Mouse (Mus musculus) right cerebral cortex, postnatal 14 days (tissue): ENCODE measurements around the gene Hdhd5.

Experiments used
- DNase-seq: peaks from one replicate; pipeline ENCODE4 v3.0.0; 2022

Hdhd5 gene

GRCm38 (mm10) chr6:120531020-120531965 lies at the start of gene Hdhd5:
Hdhd5 (minus strand) TSS chr6:120531319.
- peak; percentile 97 for DNase-seq

- no peak for DNase-seq
Measured at GRCm38 (mm10) chr6:120580713-120581015, 49.5 kb upstream of the Hdhd5 start.

- peak; percentile 55 for DNase-seq
Measured at GRCm38 (mm10) chr6:120579831-120580712, 49.0 kb upstream of the Hdhd5 start.

- DNase-seq: no peak
Measured at GRCm38 (mm10) chr6:120579110-120579830, 48.2 kb upstream of the Hdhd5 start.

DNA sequence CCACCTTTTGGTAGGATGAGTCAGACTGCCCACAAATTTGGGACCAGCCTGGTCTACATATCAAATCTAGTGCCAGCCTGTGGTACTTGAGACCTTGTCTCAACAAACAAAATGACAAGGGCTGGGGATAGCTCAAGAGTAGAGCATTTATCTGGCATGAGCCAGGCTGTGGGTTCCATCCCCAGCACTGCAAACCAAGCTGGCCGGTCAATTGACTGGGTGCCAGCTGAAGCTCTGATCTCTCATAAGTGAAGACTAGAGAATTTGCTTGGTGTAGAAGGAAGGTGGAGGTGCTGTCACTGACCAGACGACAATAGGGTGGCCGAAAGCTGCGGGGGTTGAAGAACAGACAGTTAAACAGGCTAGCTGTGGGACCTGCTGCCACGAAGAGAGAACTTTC lies 47.4 kb upstream of the Hdhd5 start:
- DNase-seq: no peak

GRCm38 (mm10) chr6:120572372-120572771 lies 41.3 kb upstream of the Hdhd5 start:
- DNase-seq: no peak

DNA sequence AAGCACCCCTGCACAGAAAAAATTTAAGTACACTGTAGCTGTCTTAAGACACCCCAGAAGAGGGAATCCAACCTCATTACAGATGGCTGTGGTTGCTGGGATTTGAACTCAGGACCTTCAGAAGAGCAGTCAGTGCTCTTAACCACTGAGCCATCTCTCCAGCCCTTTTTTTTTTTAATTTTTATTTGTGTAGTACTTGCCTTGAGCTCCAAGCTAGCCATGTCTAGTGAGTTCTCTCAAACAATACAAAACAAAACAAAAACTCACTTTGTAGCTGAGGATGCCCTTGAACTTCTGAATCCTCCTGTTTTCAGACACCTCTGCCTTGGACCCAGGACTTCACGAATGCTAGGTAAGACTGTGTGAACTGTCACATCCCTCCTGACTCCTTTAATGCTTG lies 37.1 kb upstream of the Hdhd5 start:
- DNase-seq: no peak

DNA sequence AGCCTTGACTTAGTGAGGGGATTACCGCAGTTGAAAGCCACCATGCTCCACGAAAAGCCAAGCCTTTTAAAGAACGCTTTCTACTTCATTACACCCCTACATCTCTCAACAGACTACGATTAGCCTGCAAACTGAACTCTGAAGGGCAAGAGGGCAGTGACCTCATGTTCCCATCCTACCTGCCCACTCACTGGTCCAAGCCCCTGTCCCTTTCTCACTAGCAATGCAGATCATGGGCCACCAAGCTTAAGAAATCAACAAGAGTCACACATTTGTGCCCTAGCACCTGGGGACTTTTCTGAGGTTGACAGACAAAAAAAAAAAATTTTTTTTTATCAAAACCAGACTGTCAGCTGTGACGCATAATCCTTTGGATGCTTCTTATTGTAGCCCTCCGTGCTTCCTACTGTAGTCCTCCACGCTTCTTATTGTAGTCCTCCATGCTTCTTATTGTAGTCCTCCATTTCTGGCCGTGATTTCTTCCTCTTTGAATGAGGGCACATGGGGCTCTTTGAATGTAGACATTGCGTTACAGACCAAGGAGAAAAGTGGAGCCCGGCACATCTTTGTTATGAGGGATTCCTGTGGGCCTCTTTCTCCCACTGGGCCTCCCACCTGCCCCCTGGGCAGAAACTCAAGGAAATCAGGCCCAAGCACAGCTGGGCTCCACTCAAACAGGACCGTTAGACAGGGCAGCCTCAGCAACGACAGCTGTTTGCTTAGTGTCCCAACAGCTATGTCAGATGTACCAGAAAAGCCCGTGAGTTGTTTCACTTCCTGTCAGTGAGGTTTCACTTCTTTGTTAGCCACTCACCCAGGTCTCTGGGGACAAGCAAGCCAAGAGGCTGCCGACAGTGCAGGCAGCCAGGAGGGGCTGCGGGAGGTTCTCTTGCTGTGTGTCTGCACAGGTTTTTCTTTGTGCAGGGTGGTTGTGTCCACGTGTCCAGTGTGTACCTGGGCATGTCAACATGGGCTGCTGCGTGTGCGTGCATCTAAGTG lies 36.1 kb upstream of the Hdhd5 start:
- DNase-seq: no peak

GRCm38 (mm10) chr6:120556641-120557040 lies 25.5 kb upstream of the Hdhd5 start:
- no peak for DNase-seq

DNA sequence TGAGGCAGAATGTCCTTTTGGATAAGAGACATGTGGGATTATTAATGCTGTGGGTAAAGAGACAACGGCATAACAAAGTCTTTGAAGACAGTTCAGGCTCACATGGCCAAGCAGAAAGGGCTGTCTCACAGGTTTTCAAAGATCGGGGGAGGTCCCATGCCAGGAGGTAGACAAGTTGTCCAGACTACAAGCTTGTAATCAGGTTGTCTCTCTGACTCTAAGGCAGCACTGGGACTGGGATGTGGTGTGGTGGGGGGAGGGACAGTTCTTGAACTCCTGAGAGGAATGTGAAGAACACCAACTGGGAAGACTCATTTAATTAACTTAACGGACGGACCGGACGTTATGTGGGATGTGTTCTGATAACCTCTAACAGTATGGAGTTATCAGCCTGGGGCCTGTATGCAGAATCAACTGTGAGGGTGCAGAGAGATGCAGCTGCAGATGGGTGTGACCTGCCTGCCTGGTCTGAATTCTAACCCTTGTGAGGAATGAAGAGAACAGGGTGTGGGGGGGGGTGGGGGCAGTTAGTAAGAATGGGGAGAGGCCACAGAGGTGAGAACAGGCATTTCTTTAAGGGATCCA lies 25.0 kb upstream of the Hdhd5 start:
- no peak for DNase-seq

GRCm38 (mm10) chr6:120555152-120555551 lies 24.0 kb upstream of the Hdhd5 start:
- no peak for DNase-seq

GRCm38 (mm10) chr6:120550173-120550572 lies 19.1 kb upstream of the Hdhd5 start:
- DNase-seq: no peak

- DNase-seq: no peak
Measured at GRCm38 (mm10) chr6:120548581-120548980, 17.5 kb upstream of the Hdhd5 start.

DNA sequence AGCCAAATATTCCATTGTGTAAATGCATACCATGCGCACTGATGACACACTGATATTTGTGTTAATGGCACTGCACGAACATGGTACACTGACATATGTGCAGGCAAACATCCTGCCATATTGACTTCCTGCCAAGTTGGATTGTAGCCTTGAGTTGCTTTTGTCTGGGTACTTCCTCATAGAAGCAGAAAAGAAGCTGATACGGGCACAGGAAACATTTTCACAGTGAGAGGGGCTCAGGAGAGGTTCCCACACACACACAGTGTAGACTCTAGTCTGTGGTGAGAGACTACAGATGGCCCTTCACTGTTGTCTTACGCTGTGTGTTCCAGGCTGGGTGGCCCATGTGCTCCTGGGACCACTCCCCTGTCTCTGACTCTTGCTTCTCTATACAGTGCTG lies 15.9 kb upstream of the Hdhd5 start:
- DNase-seq: no peak

DNA sequence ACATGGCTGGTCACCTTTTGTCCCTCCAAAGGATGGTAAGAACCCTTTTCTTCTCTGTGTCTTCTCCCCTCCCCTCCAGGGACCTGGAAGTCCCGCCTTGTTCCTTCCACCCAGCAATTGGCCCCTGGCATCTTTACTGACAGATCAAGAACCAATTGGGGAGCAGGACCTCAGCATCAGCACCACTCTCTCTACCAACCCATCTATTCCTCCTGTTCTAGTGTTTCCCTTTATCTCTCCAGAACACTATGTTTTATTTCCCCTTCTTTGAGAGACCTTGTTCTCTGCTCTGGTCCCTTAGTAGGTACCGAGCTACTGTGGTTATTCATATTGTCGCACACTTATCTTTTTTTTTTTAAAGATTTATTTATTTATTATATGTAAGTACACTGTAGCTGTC lies 15.2 kb upstream of the Hdhd5 start:
- no peak for DNase-seq

DNA sequence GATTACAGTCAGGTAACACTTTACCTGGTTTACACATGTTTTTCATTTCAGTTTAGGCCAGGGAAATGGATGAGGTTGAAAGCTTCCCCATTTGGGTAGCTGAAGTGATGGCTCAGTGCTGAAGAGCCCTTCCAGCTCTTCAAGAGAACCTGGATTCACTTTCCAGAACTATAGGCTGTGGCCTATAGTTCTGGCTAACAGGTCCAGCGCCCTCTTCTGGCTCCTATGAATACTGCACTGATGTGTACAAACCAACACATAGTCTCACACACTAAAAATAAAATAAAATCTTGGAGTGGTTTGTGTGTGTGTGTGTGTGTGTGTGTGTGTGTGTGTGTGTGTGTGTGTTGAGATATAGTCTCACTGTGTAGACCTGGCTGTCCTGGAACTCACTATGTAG lies 10.9 kb upstream of the Hdhd5 start:
- DNase-seq: no peak

- no peak for DNase-seq
Measured at GRCm38 (mm10) chr6:120541386-120541785, 10.3 kb upstream of the Hdhd5 start.

GRCm38 (mm10) chr6:120539781-120540231 lies 8.7 kb upstream of the Hdhd5 start:
- no peak for DNase-seq

- peak; percentile 68 for DNase-seq
Measured at GRCm38 (mm10) chr6:120539132-120539759, 8.1 kb upstream of the Hdhd5 start.

DNA sequence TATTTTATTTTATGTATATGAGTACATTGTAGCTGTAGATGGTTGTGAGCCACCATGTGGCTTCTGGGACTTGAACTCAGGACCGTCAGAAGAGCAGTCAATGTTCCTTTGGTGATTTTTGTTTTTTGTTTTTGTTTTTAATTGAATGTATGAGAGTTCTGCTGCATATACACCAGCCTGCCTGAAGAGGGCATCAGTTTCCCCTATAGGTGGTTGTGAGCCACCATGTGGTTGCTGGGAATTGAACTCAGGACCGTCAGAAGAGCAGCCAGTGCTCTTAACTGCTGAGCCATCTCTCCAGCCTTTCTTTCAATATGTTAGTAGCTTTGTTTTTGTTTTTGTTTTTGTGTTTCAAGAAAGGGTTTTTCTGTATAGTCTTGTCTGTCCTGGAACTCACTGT lies 5.2 kb upstream of the Hdhd5 start:
- DNase-seq: no peak

- no peak for DNase-seq
Measured at GRCm38 (mm10) chr6:120532594-120532993, 1.5 kb upstream of the Hdhd5 start.
